Comparison of ENCODE assay signal across 30 mouse cellular contexts in genomic region chr2:29657089-29657488, GRCm38 (mm10). TPM values are rescaled to one million over a fixed set of nuclear protein-coding genes. Genes with fewer than 3 reads are reported as not detected.
DNase-seq lines count a peak whose midpoint lies in the region; ATAC-seq and TF ChIP-seq lines count a peak whose summit lies in the region.
"Had no signal": no experiment of that assay in that cellular context is flagged by ENCODE, and none has a peak within 500 bp of the region (broad histone marks: within the 10 kb centered on the region; RNA-seq: fewer than 3 reads in every experiment).

No protein-coding gene starts in this region.

- dilution Hi-C loops in CH12.LX (cut with MboI; ENCODE audit: extremely low pct_ligation_motif_present, extremely low pct_unique_long_range_greater_than_20kb, low sequenced_read_pairs) = no loop called here

- H3K27me3 ChIP-seq in kidney, embryonic 15.5 days = 0 out of 2 replicates have a peak, but pooled peaks cover 4% of the 10 kb centered on the region
- H3K27me3 ChIP-seq in midbrain, postnatal 0 days (ENCODE audit: insufficient read depth, low read length) = no peaks in the 10 kb centered on the region
- H3K27me3 ChIP-seq in midbrain, embryonic 15.5 days (replicated peaks) = no peaks in the 10 kb centered on the region
- H3K27me3 ChIP-seq in CH12.LX (replicated peaks) = no peaks in the 10 kb centered on the region
- H3K27me3 ChIP-seq: embryonic facial prominence, embryonic 13.5 days; forebrain, embryonic 12.5 days; forebrain, embryonic 15.5 days; heart, embryonic 12.5 days; heart, embryonic 15.5 days; hindbrain, embryonic 13.5 days had no signal

- 24% methylated on average over 1 of the region's 1 CpGs for WGBS in kidney, embryonic 15.5 days
- 89% methylated on average over 1 of the region's 1 CpGs for WGBS in midbrain, postnatal 0 days
- 79% methylated on average over 1 of the region's 1 CpGs for WGBS in midbrain, embryonic 15.5 days

- H3K36me3 ChIP-seq in kidney, embryonic 15.5 days = no peaks in the 10 kb centered on the region
- H3K36me3 ChIP-seq in midbrain, postnatal 0 days (ENCODE audit: insufficient read depth, low read length) = no peaks in the 10 kb centered on the region
- H3K36me3 ChIP-seq in midbrain, embryonic 15.5 days (replicated peaks) = no peaks in the 10 kb centered on the region
- peaks cover 6 to 58% of the 10 kb centered on the region in 2 experiments for H3K36me3 ChIP-seq in CH12.LX (replicated peaks in 1 of 2; ENCODE audit: control insufficient read depth in 1 of 2, insufficient read depth in 1 of 2, low read length in 1 of 2)
- H3K36me3 ChIP-seq: embryonic facial prominence, embryonic 10.5 days; embryonic facial prominence, embryonic 13.5 days; forebrain, embryonic 12.5 days; forebrain, embryonic 15.5 days; heart, embryonic 12.5 days; heart, embryonic 15.5 days; hindbrain, embryonic 13.5 days had no signal

- in situ Hi-C loops in CH12.LX (cut with MboI; ENCODE audit: low pct_ligation_motif_present, low pct_unique_long_range_greater_than_20kb, low sequenced_read_pairs) = no loop called here

- peaks cover 37% of the 10 kb centered on the region for H3K4me1 ChIP-seq in kidney, embryonic 15.5 days
- 0 out of 2 replicates have a peak, but pooled peaks cover 2% of the 10 kb centered on the region for H3K4me1 ChIP-seq in midbrain, postnatal 0 days (ENCODE audit: insufficient read depth, low read length)
- peaks cover 11% of the 10 kb centered on the region for H3K4me1 ChIP-seq in midbrain, embryonic 15.5 days
- H3K4me1 ChIP-seq in CH12.LX (ENCODE audit: control insufficient read depth in 1 of 2, insufficient read depth in 2 of 2) = peaks cover 48 to 97% of the 10 kb centered on the region in 2 experiments

- no peak for DNase-seq in kidney, postnatal 10 days
- peak; percentile 26 for DNase-seq in midbrain, postnatal 0 days (ENCODE audit: low spot score)
- no peak for DNase-seq in CH12.LX (ENCODE audit: extremely low read depth)
- no peak for DNase-seq in layer of hippocampus, adult 18-20 months (ENCODE audit: low spot score in 2 of 2)
- no peak for DNase-seq in retina, embryonic 14.5 days (ENCODE audit: low spot score)
- DNase-seq: adrenal gland, adult 8-10 months; adrenal gland, postnatal 25 days; B cell, adult 2 months; cerebellum, adult 11-12 months; cerebellum, adult 8-10 months; cerebellum, postnatal 10 days; cerebellum, postnatal 36 days; embryo, embryonic 11 days; gastrocnemius, postnatal 25 days; heart, adult 18-20 months; heart, postnatal 10 days; heart, postnatal 36 days had no signal

- peaks cover 90% of the 10 kb centered on the region for H3K79me2 ChIP-seq in CH12.LX (replicated peaks; ENCODE audit: control insufficient read depth, extremely low read depth, insufficient read depth, poor library complexity, severe bottlenecking)

- no peak for TF ChIP-seq POLR2A in CH12.LX (IDR thresholded peaks at IDR 0.05; ENCODE audit: low read depth, low read length)

- ATAC-seq in kidney, embryonic 15.5 days (replicated peaks; ENCODE audit: low FRiP score) = 0 out of 2 replicates have a peak, but pooled peaks have one; percentile 25
- ATAC-seq in midbrain, postnatal 0 days (ENCODE audit: low FRiP score) = no peak
- ATAC-seq in midbrain, embryonic 15.5 days (replicated peaks) = no peak
- ATAC-seq: activated CD4-positive, CD25-positive, alpha-beta regulatory T cell, adult 4 months; CD4-positive, CD25-positive, alpha-beta regulatory T cell, adult 4 months; forebrain, embryonic 15.5 days had no signal

- TF ChIP-seq RAD21 in CH12.LX (IDR thresholded peaks at IDR 0.05; ENCODE audit: low read depth, low read length) = no peak

- no peak overlapping the region for H3K4me2 ChIP-seq in kidney, embryonic 15.5 days
- H3K4me2 ChIP-seq in midbrain, postnatal 0 days (ENCODE audit: low read depth, low read length, poor library complexity, severe bottlenecking) = no peak overlapping the region
- no peak overlapping the region for H3K4me2 ChIP-seq in midbrain, embryonic 15.5 days
- 0 out of 2 replicates have a peak overlapping the region, but pooled peaks have one; percentile 6 for H3K4me2 ChIP-seq in CH12.LX (ENCODE audit: insufficient read depth, low read depth, poor library complexity, severe bottlenecking)
- H3K4me2 ChIP-seq: embryonic facial prominence, embryonic 13.5 days; forebrain, embryonic 12.5 days; forebrain, embryonic 15.5 days; heart, embryonic 12.5 days; heart, embryonic 15.5 days; hindbrain, embryonic 13.5 days had no signal

- no peak; the same call in 1 of the 2 replicates for TF ChIP-seq EP300 in CH12.LX (IDR thresholded peaks at IDR 0.05; ENCODE audit: low read length)

- no peak for TF ChIP-seq CTCF in midbrain, postnatal 0 days (IDR thresholded peaks at IDR 0.05)
- no peak for TF ChIP-seq CTCF in CH12.LX (conservative IDR thresholded peaks at IDR 0.05 in 1 of 2, IDR thresholded peaks at IDR 0.05 in 1 of 2; ENCODE audit: low read depth in 2 of 2, low read length in 2 of 2)

- no peak overlapping the region for H3K27ac ChIP-seq in kidney, embryonic 15.5 days
- H3K27ac ChIP-seq in midbrain, postnatal 0 days (ENCODE audit: low read depth, low read length) = no peak overlapping the region
- no peak overlapping the region for H3K27ac ChIP-seq in midbrain, embryonic 15.5 days
- H3K27ac ChIP-seq in CH12.LX (ENCODE audit: insufficient read depth, low read depth) = peak overlapping the region; percentile 27; the same call in 1 of the 2 replicates
- H3K27ac ChIP-seq: embryonic facial prominence, embryonic 10.5 days; embryonic facial prominence, embryonic 13.5 days; forebrain, embryonic 12.5 days; forebrain, embryonic 15.5 days; heart, embryonic 15.5 days; hindbrain, embryonic 10.5 days; hindbrain, embryonic 13.5 days had no signal

- no peak overlapping the region for H3K9ac ChIP-seq in kidney, embryonic 15.5 days
- H3K9ac ChIP-seq in midbrain, postnatal 0 days (replicated peaks; ENCODE audit: low read length, poor library complexity, severe bottlenecking) = no peak overlapping the region
- no peak overlapping the region for H3K9ac ChIP-seq in midbrain, embryonic 15.5 days
- no peak overlapping the region for H3K9ac ChIP-seq in CH12.LX (ENCODE audit: insufficient read depth, low read depth)
- H3K9ac ChIP-seq: embryonic facial prominence, embryonic 13.5 days; forebrain, embryonic 12.5 days; forebrain, embryonic 15.5 days; heart, embryonic 12.5 days; heart, embryonic 15.5 days; hindbrain, embryonic 13.5 days had no signal

- no peak overlapping the region for H3K4me3 ChIP-seq in kidney, embryonic 15.5 days (replicated peaks)
- no peak overlapping the region for H3K4me3 ChIP-seq in midbrain, postnatal 0 days (ENCODE audit: low read depth, low read length)
- H3K4me3 ChIP-seq in midbrain, embryonic 15.5 days = no peak overlapping the region
- H3K4me3 ChIP-seq in CH12.LX (replicated peaks in 1 of 3; ENCODE audit: low read depth in 2 of 3, low read length in 2 of 3, poor library complexity in 1 of 3) = no peak overlapping the region
- H3K4me3 ChIP-seq: embryonic facial prominence, embryonic 10.5 days; embryonic facial prominence, embryonic 13.5 days; erythroblast, embryonic 14.5 days; forebrain, embryonic 12.5 days; forebrain, embryonic 15.5 days; heart, embryonic 12.5 days; heart, embryonic 15.5 days; hindbrain, embryonic 10.5 days; hindbrain, embryonic 13.5 days had no signal

- H3K9me3 ChIP-seq in kidney, embryonic 15.5 days (replicated peaks) = no peaks in the 10 kb centered on the region
- H3K9me3 ChIP-seq in midbrain, postnatal 0 days (ENCODE audit: low read length) = no peaks in the 10 kb centered on the region
- H3K9me3 ChIP-seq in midbrain, embryonic 15.5 days = no peaks in the 10 kb centered on the region
- no peaks in the 10 kb centered on the region for H3K9me3 ChIP-seq in CH12.LX (replicated peaks; ENCODE audit: low read length)
- H3K9me3 ChIP-seq: embryonic facial prominence, embryonic 10.5 days; embryonic facial prominence, embryonic 13.5 days; forebrain, embryonic 12.5 days; forebrain, embryonic 15.5 days; heart, embryonic 12.5 days; heart, embryonic 15.5 days; hindbrain, embryonic 10.5 days; hindbrain, embryonic 13.5 days had no signal

TF ChIP-seq in CH12.LX, 34 proteins besides CTCF, POLR2A, EP300 and RAD21:
- no peak for TF ChIP-seq MXI1 (IDR thresholded peaks at IDR 0.05; ENCODE audit: low read depth, low read length)
- TF ChIP-seq SIN3A (IDR thresholded peaks at IDR 0.05; ENCODE audit: low read length) = 0 out of 2 replicates have a peak, but pooled peaks have one; percentile 40

RNA-seq across cellular contexts. Expression of gene Rapgef1, which starts 37.6 kb away (rescaled TPM):
- polyA plus RNA-seq in kidney, embryonic 15.5 days (2015; fragmentation: Nextera tagmentation; extraction: Ambion mirVana) = 12.4 and 13.8 TPM in 2 replicates
- total RNA-seq in midbrain, postnatal 0 days (2014; rRNA removed) = 98.7 and 109 TPM in 2 replicates
- polyA plus RNA-seq in midbrain, postnatal 0 days (2015; fragmentation: Nextera tagmentation; extraction: Ambion mirVana) = 15.4 and 16.2 TPM in 2 replicates
- 24.2 and 25.6 TPM in 2 replicates for polyA plus RNA-seq in midbrain, embryonic 15.5 days (2015; fragmentation: Nextera tagmentation; extraction: Ambion mirVana)
- 149 and 185 TPM in 2 replicates for total RNA-seq in CH12.LX (2012; rRNA removed)
- 84.0 and 86.5 TPM in 2 replicates for total RNA-seq in CH12.LX (2014; rRNA removed)
- 143 and 170 TPM in 2 replicates for polyA plus RNA-seq in CH12.LX (2012; ENCODE audit: insufficient read length, low read depth)
- 10 to 100 TPM; 83.8 to 88.5 TPM for total RNA-seq in layer of hippocampus, adult 18-20 months (2021)
